Mouse (Mus musculus) gastrocnemius, postnatal 4 days (tissue): Measurements from ENCODE around the gene Pcgf2. TPM values are rescaled to one million over a fixed set of nuclear protein-coding genes. Genes with fewer than 3 reads are reported as not detected.
A peak's percentile ranks its signal among the peaks of the same experiment; 100 is the strongest.
"Not testable (repeated sequence)": the region's sequence is repeated elsewhere in the genome, so short reads cannot be mapped to it uniquely, and the experiment has no call there.

ENCODE experiments used
- DNase-seq, 2 experiments: peaks; one replicate each; pipeline ENCODE4 v3.0.0; 2021 to 2022; ENCODE audit warnings: low spot score in 2 of 2, mixed read lengths in 2 of 2
- long read RNA-seq, 2 experiments: library from polyadenylated mRNA; stranded (forward); transcript quantifications; one replicate each; pipeline ENCODE4 v2.0.0; 2021
- total RNA-seq, 2 experiments: library from RNA; stranded (reverse); gene quantifications; 2 replicates each; pipeline ENCODE4 v1.2.3; 2021

Gene Pcgf2
- total RNA-seq: 10 to 100 TPM; 27.3 to 33.0 TPM
- long read RNA-seq, experiment 1, partial matches to known transcripts: 3 of 5 reads
- long read RNA-seq, experiment 1, other reads (novel, unspliced or antisense): 2 of 5 reads
- long read RNA-seq, experiment 2, partial matches to known transcripts: 2 of 5 reads
- long read RNA-seq, experiment 2, other reads (novel, unspliced or antisense): 3 of 5 reads

- peak; percentile 82 to 90 for DNase-seq
Observed at GRCm38 (mm10) chr11:97700003-97700745, at the start of gene Pcgf2. Gene Pcgf2 (minus strand): TSS chr11:97700497.

- DNase-seq: no peak
Observed at GRCm38 (mm10) chr11:97748496-97748895, 48.2 kb upstream of the Pcgf2 start.

- peak in 1 of 2 experiments; percentile 26 for DNase-seq
Observed at GRCm38 (mm10) chr11:97747773-97748172, 47.5 kb upstream of the Pcgf2 start.

GRCm38 (mm10) chr11:97745331-97745721, 45.0 kb upstream of the Pcgf2 start:
- no peak for DNase-seq

GRCm38 (mm10) chr11:97744718-97745330, 44.5 kb upstream of the Pcgf2 start:
- peak; percentile 96 to 98 for DNase-seq

- peak; percentile 43 to 68 for DNase-seq
Observed at GRCm38 (mm10) chr11:97744063-97744717, 43.9 kb upstream of the Pcgf2 start, which contains the start of gene Pip4k2b. Gene Pip4k2b (minus strand): TSS chr11:97744704.

- no peak for DNase-seq
Observed at GRCm38 (mm10) chr11:97743423-97743822, 43.1 kb upstream of the Pcgf2 start.

- DNase-seq: no peak
Observed at GRCm38 (mm10) chr11:97742591-97742990, 42.3 kb upstream of the Pcgf2 start.

- DNase-seq: no peak
Observed at GRCm38 (mm10) chr11:97742157-97742556, 41.9 kb upstream of the Pcgf2 start.

- peak in 1 of 2 experiments; percentile 39 for DNase-seq
Observed at GRCm38 (mm10) chr11:97740190-97740589, 39.9 kb upstream of the Pcgf2 start.

GRCm38 (mm10) chr11:97739155-97739554, 38.9 kb upstream of the Pcgf2 start:
- no peak for DNase-seq

GRCm38 (mm10) chr11:97738703-97739102, 38.4 kb upstream of the Pcgf2 start:
- DNase-seq: no peak

- no peak for DNase-seq
Observed at GRCm38 (mm10) chr11:97737600-97737999, 37.3 kb upstream of the Pcgf2 start.

GRCm38 (mm10) chr11:97736645-97737044, 36.3 kb upstream of the Pcgf2 start:
- no peak for DNase-seq

GRCm38 (mm10) chr11:97734810-97735209, 34.5 kb upstream of the Pcgf2 start:
- not testable (repeated sequence) for DNase-seq

GRCm38 (mm10) chr11:97733689-97734088, 33.4 kb upstream of the Pcgf2 start:
- no peak for DNase-seq

- DNase-seq: no peak
Observed at GRCm38 (mm10) chr11:97728730-97729129, 28.4 kb upstream of the Pcgf2 start.

GRCm38 (mm10) chr11:97728311-97728710, 28.0 kb upstream of the Pcgf2 start:
- DNase-seq: no peak

- no peak for DNase-seq
Observed at GRCm38 (mm10) chr11:97723709-97724108, 23.4 kb upstream of the Pcgf2 start.

GRCm38 (mm10) chr11:97721338-97721737, 21.0 kb upstream of the Pcgf2 start:
- DNase-seq: no peak

GRCm38 (mm10) chr11:97719041-97719440, 18.7 kb upstream of the Pcgf2 start:
- DNase-seq: no peak
